Mouse (Mus musculus) heart, embryonic 16.5 days (tissue): ENCODE data around the gene Tnfrsf13c. TPM values are rescaled to one million over a fixed set of nuclear protein-coding genes. Genes with fewer than 3 reads are reported as not detected.

Experiments
- ATAC-seq: fragments of 200-750 bp; cut with Nextera tagmentation; replicated peaks from 2 replicates; pipeline ENCODE4 v1.8.0; 2017; ENCODE audit warnings: moderate number of reproducible peaks; ENCODE audit not compliant: insufficient read depth, low FRiP score; ENCODE audit errors: extremely low read depth
- H3K27ac ChIP-seq: fragments of 300-500 bp; sonication (generic); 2 replicates; pipeline ENCODE4 v1.5.1; 2014; ENCODE audit warnings: mild to moderate bottlenecking, low read length, control low read depth, moderate library complexity
- H3K27me3 ChIP-seq: fragments of 300-500 bp; sonication (generic); 2 replicates; pipeline ENCODE4 v1.6.1; 2014; ENCODE audit warnings: low read length, mixed read lengths; ENCODE audit not compliant: control insufficient read depth, insufficient read depth
- H3K36me3 ChIP-seq: fragments of 300-500 bp; sonication (generic); 2 replicates; pipeline ENCODE4 v1.6.1; 2014; ENCODE audit not compliant: control insufficient read depth, insufficient read depth
- H3K4me1 ChIP-seq: fragments of 300-500 bp; sonication (generic); 2 replicates; pipeline ENCODE4 v1.6.1; 2014; ENCODE audit warnings: low read length, mixed read lengths; ENCODE audit not compliant: control insufficient read depth, insufficient read depth
- H3K4me2 ChIP-seq: fragments of 300-500 bp; sonication (generic); 2 replicates; pipeline ENCODE4 v1.6.1; 2014; ENCODE audit warnings: low read depth, mild to moderate bottlenecking, control low read depth, low read length
- H3K4me3 ChIP-seq: fragments of 300-500 bp; sonication (generic); 2 replicates; pipeline ENCODE4 v1.5.1; 2014; ENCODE audit warnings: mild to moderate bottlenecking, control low read depth, low read length
- H3K9ac ChIP-seq: fragments of 300-500 bp; sonication (generic); 2 replicates; pipeline ENCODE4 v1.6.1; 2014; ENCODE audit warnings: low read length, control low read depth
- H3K9me3 ChIP-seq: fragments of 300-500 bp; sonication (generic); replicated peaks from 2 replicates; pipeline ENCODE4 v1.6.1; 2016; ENCODE audit warnings: low read length; ENCODE audit not compliant: control insufficient read depth
- WGBS: fragments of 180-500 bp; shearing (Covaris S2); extraction: QIAGEN DNeasy Blood & Tissue Kit; methylation state at CpG from one replicate; pipeline ENCODE4 v1.1.7; 2014; 5-methylcytosine and 5-hydroxymethylcytosine counted together
- polyA plus RNA-seq: library from polyadenylated mRNA; unstranded; fragments of >200 nt; fragmentation: Nextera tagmentation; extraction: Ambion mirVana; gene quantifications from 2 replicates; pipeline ENCODE4 v1.2.1, GENCODE M21; 2015

Tnfrsf13c gene
- polyA plus RNA-seq, 1 experiment from 2014 or later: 0.18 TPM

DNA sequence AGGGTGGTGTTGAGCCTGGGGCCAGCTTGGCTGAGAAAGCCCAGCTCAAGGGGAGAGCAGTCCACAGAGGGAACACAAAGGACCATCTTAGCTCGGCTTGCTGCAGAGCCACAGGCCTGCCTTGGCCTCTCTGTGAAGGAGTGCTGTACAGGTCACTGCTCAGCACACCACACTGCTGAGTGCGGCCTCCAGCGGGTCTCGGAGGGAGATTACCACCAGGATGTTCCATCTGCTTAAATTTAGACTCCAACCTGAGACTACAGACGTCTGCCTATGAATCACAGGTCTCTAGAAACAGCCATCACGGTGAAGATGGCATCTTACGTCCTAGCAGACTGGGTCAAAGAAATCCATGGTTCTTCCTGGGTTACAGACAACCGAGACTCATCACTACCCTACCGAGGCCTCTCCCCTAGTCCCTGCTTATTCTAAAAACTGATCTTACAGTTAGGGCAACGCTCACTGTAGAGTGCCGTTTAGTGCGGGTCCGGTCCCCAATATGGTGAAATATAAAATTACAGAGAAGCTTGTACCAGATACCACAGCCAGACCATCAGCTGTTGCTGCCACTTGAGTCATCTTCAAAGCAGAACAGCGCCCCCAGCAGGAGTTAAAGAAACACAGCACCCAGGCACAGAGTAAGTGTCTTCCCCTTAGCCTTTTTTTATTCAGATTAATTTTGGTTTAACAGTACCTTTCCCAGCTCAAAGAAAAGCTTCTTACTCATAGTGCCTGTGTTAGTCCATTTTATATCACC lies 2.9 kb downstream of the Tnfrsf13c start:
- Histone ChIP-seq H3K27ac (no peak overlapping the region), H3K4me1 (peaks cover 13% of the 10 kb centered on the region), H3K4me2 (no peak overlapping the region), H3K9me3 (no peaks in the 10 kb centered on the region), H3K36me3 (no peaks in the 10 kb centered on the region), H3K4me3 (no peak overlapping the region), H3K9ac (no peak overlapping the region), H3K27me3 (peaks cover 56% of the 10 kb centered on the region)
- 71% methylated on average over 14 of the region's 14 CpGs for WGBS
- no peak for ATAC-seq

DNA sequence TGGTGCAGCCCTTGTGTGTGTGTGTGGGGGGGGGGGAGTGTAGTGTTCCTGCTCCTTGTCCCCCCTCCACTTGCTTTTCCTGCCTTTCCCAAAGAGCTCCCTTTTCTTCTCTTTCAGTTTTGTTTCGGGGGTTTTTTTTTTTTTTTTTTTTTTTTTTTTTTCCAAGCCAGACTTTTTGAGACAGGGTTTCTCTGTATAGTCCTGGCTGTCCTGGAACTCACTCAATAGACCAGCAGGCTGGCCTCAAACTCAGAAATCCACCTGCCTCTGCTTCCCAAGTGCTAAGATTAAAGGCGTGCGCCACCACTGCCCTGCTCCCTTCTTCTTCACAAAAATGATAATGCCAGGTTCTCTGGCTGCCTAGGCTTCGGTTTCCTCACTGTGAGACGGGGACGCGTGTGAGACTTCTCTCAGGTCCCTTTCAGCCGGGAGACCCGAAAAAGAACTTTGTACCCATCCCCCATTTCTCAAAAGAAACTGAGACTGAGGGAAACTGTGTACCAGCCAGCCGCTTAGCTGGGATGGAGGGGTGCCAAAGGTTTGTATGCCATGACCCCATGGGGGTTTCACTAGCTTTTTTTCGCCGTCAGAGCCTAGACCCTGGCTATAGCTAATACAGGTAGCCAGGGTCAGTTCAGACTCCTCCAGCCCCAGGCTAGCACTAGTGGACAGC lies 4.0 kb downstream of the Tnfrsf13c start:
- Histone ChIP-seq H3K36me3 (no peaks in the 10 kb centered on the region), H3K4me2 (no peak overlapping the region), H3K27ac (no peak overlapping the region), H3K9me3 (no peaks in the 10 kb centered on the region), H3K4me1 (peaks cover 19% of the 10 kb centered on the region), H3K27me3 (peaks cover 56% of the 10 kb centered on the region), H3K9ac (no peak overlapping the region), H3K4me3 (no peak overlapping the region)
- ATAC-seq: no peak
- WGBS: 69% methylated on average over 11 of the region's 12 CpGs

DNA sequence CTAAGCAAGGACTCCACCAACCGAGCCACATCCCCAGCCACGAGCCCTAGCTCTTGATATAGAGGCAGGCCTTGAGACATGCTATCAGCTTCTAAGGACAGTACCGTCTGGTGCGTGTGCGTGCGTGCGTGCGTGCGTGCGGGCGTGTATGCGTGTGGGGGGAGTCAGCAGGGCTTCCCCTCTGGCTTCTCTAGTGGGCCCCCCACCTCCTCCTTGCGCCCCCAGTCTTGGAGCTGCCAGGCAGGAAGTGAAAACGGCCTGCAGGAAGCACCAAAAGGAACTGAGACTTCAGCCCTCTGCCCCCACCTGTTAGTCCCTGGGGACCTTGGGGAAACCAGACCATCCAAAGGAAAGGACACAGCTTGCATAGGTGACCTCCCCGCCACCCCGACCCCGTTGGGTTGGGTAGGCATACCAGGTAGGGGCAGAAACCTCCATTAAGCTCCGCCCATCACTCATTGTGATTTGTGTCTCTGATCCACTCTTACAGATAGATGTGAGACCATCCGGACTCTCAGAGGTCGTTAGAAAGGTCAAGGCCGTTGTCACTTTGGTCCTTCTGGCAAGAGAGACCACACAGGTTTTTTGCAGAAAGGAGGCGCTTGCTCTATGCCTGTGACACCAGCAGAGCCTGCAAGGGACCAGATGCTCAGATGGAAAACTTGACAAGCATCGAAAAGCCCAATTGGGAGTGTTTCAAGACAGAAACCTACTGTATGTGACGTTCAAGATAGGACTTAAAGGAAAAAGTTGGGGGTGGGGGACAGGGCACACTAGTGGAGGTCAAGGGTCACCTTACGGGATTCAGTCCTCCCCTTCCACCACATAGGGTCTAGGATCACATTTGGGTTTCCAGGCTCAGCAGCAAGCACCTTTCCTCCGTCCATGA lies 5.1 kb downstream of the Tnfrsf13c start:
- peaks cover 56% of the 10 kb centered on the region for H3K27me3 ChIP-seq

DNA sequence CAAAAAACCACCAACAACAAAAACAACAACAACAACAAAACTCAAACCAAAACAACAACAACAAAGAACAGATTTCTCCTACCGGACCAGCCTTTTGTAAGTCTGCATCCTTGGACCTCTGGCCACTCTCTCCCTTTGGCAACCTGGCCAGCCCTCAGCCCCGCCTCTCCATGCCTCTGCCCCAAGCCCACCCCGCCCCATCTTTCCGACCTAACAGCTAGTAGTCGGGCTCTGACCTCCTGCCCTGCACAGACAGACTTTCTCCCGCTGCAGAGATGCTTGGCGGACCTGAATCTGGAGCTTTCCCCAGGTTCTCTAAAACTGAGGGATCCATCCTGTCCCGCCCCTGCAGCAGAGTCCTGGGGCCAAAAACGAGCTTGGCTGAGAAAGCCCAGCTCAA lies 6.2 kb downstream of the Tnfrsf13c start:
- no peaks in the 10 kb centered on the region for H3K9me3 ChIP-seq
- peaks cover 10% of the 10 kb centered on the region for H3K4me1 ChIP-seq
- H3K27ac ChIP-seq: no peak overlapping the region
- ATAC-seq: no peak
- H3K4me2 ChIP-seq: no peak overlapping the region
- no peaks in the 10 kb centered on the region for H3K36me3 ChIP-seq
- H3K27me3 ChIP-seq: peaks cover 54% of the 10 kb centered on the region
- WGBS: 47% methylated on average over 9 of the region's 9 CpGs
- H3K4me3 ChIP-seq: no peak overlapping the region
- H3K9ac ChIP-seq: no peak overlapping the region

More for the DNA sequence above, 5.1 kb downstream of the Tnfrsf13c start:
- Histone ChIP-seq H3K4me2 (no peak overlapping the region), H3K36me3 (no peaks in the 10 kb centered on the region), H3K9me3 (no peaks in the 10 kb centered on the region), H3K9ac (no peak overlapping the region), H3K27ac (no peak overlapping the region), H3K4me3 (no peak overlapping the region), H3K4me1 (peaks cover 14% of the 10 kb centered on the region)
- no peak for ATAC-seq
- 69% methylated on average over 26 of the region's 26 CpGs for WGBS

DNA sequence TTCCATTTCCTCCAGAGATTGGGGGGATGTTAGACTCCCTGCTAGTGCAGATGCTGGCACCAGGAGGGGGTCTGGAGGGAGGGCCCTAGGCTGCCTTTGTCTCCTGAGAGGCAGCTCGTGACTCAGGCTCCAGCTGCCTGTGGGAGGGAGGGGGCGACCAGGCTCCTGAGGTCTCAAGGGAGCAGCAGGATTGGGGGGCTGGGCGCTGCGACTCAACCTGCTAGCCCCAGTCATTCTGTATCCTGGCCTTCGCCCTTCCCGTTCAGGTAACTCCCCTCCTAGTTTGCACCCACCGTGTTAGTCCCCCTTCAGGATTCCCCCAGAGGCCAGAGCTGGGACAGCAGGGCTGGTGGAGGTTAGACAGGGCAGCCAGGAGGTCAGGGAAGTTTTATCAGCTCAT lies 7.1 kb downstream of the Tnfrsf13c start:
- Histone ChIP-seq H3K9ac (no peak overlapping the region), H3K4me1 (peaks cover 10% of the 10 kb centered on the region), H3K27me3 (peaks cover 55% of the 10 kb centered on the region), H3K4me2 (no peak overlapping the region), H3K9me3 (no peaks in the 10 kb centered on the region), H3K27ac (no peak overlapping the region), H3K36me3 (no peaks in the 10 kb centered on the region), H3K4me3 (no peak overlapping the region)
- no peak for ATAC-seq
- 22% methylated on average over 7 of the region's 7 CpGs for WGBS

DNA sequence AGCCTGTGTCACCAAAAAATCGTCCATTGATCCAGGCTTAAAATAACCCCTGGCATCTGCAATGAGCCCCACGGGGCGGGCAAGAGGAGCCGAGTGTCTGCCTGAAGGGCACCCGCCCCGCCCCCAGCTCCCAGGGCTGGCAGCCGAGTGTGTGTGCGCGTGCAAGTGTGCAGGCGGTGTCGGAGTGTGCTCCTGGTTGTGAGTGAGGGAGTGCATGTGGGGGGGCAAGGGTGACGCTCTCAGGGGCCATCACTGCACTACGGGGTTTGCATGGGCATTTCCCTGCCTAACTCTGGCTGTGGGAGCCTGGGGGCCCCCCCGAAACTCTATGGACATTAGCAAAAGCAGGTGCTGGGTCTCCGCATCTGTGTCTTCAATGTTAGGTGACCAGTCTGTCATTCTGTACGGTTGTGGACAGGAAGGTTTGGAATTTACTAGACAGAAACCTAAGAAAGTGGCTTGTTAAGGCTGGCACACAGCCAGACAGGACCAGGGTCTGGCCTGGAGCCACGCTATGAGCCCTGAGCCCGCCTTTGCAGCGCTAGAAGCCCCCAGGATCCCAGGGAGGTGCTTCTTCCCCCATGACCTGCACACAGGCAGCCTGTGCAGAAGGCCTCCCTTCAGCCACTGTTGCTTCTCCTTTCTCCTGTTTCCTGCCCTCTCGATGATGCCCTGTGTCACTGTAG lies 7.9 kb downstream of the Tnfrsf13c start:
- Histone ChIP-seq H3K9ac (no peak overlapping the region), H3K4me2 (0 out of 2 replicates have a peak overlapping the region, but pooled peaks have one; percentile 14), H3K9me3 (no peaks in the 10 kb centered on the region), H3K27ac (no peak overlapping the region), H3K27me3 (peaks cover 57% of the 10 kb centered on the region), H3K4me1 (peaks cover 17% of the 10 kb centered on the region), H3K36me3 (no peaks in the 10 kb centered on the region), H3K4me3 (no peak overlapping the region)
- WGBS: 39% methylated on average over 20 of the region's 20 CpGs
- ATAC-seq: no peak

DNA sequence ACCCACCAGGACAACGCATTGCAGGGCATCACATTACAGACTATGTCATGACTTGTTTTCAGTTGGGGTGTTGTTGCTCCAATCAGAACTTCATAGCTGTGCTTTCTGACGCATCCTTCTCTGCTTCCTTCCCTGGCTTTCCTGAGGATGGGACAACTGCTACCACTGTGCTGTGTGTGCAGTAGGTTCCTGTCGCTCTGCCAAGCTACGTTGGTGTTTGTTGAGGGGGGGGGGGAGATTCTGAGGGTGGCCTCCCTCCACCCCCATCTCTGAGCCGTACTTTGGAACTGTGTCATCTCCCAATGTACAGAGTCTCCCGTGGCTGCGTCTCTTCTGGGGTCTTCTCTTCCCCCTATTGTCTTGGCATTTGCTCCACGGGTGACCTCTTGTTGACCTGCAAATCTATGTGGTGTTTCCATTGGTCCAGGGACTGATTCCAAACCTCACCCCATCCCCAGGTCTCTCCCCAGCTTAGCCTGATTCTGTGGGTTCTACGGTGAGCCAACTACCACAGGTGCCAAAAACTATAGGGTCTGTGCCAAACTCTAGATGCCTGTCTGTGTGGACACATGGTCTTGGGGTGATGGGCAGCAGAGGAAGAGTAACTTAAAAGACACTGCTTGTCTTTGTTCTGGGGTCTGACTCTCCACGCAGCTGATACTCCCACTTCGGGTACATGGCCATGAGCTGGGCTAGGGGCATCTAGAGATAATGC lies 8.7 kb downstream of the Tnfrsf13c start:
- 38% methylated on average over 11 of the region's 11 CpGs for WGBS
- no peak overlapping the region for H3K27ac ChIP-seq
- peaks cover 65% of the 10 kb centered on the region for H3K27me3 ChIP-seq
- no peaks in the 10 kb centered on the region for H3K9me3 ChIP-seq
- H3K36me3 ChIP-seq: no peaks in the 10 kb centered on the region
- no peak for ATAC-seq
- no peak overlapping the region for H3K4me2 ChIP-seq
- no peak overlapping the region for H3K4me3 ChIP-seq
- H3K4me1 ChIP-seq: peaks cover 17% of the 10 kb centered on the region
- H3K9ac ChIP-seq: no peak overlapping the region

DNA sequence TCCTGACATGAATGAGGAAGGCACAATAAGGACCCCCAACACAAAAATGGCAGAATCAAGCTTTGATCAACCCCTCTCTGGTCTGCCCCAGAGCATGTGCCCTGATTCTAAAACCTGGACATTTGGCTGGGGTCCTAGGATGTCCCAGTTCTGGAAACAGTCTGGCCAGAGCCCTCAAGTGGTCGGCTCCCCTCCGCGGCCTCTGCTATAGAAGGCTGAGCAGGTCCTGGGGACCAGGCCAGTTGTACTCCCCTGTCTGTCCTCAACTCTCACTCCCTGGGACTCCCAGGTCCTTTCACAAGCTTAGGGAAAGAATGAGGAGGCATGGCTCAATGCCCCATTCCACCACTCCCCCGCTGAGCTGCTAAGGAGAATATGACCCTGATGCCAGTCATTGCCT lies 10.9 kb downstream of the Tnfrsf13c start:
- no peaks in the 10 kb centered on the region for H3K36me3 ChIP-seq
- ATAC-seq: no peak
- H3K4me3 ChIP-seq: no peak overlapping the region; the same call in 1 of the 2 replicates
- H3K9me3 ChIP-seq: no peaks in the 10 kb centered on the region
- H3K27ac ChIP-seq: no peak overlapping the region
- no peak overlapping the region for H3K4me2 ChIP-seq
- peaks cover 17% of the 10 kb centered on the region for H3K4me1 ChIP-seq
- WGBS: 16% methylated on average over 4 of the region's 4 CpGs
- peaks cover 87% of the 10 kb centered on the region for H3K27me3 ChIP-seq
- H3K9ac ChIP-seq: no peak overlapping the region
